Mouse (Mus musculus) heart, embryonic 10.5 days (tissue): ENCODE measurements around the gene Trp53bp2. TPM values are rescaled to one million over a fixed set of nuclear protein-coding genes. Genes with fewer than 3 reads are reported as not detected.

Source experiments
- DNase-seq: peaks from one replicate; pipeline ENCODE4 v3.0.0-alpha.2; 2017; ENCODE audit warnings: low spot score
- H3K27ac ChIP-seq: fragments of 300-500 bp; sonication (generic); 2 replicates; pipeline ENCODE4 v1.5.1; 2016; ENCODE audit warnings: mild to moderate bottlenecking
- H3K27me3 ChIP-seq: fragments of 300-500 bp; sonication (generic); 2 replicates; pipeline ENCODE4 v1.6.1; 2016; ENCODE audit warnings: mild to moderate bottlenecking; ENCODE audit not compliant: poor library complexity, insufficient read depth, severe bottlenecking
- H3K36me3 ChIP-seq: fragments of 300-500 bp; sonication (generic); 2 replicates; pipeline ENCODE4 v1.6.1; 2016; ENCODE audit warnings: mild to moderate bottlenecking, moderate library complexity
- H3K4me1 ChIP-seq: fragments of 300-500 bp; sonication (generic); 2 replicates; pipeline ENCODE4 v1.6.1; 2016; ENCODE audit warnings: mild to moderate bottlenecking
- H3K4me3 ChIP-seq: fragments of 300-500 bp; sonication (generic); 2 replicates; pipeline ENCODE4 v1.5.1; 2016; ENCODE audit warnings: mild to moderate bottlenecking, moderate library complexity
- H3K9me3 ChIP-seq: fragments of 300-500 bp; sonication (generic); 2 replicates; pipeline ENCODE4 v1.6.1; 2016; ENCODE audit warnings: mild to moderate bottlenecking, moderate library complexity
- WGBS: fragments of 180-500 bp; shearing (Covaris S2); methylation state at CpG from one replicate; pipeline ENCODE4 v1.1.7; 2016; 5-methylcytosine and 5-hydroxymethylcytosine counted together
- polyA plus RNA-seq: library from polyadenylated mRNA; unstranded; fragments of >200 nt; fragmentation: Nextera tagmentation; extraction: Ambion mirVana; gene quantifications from 2 replicates; pipeline ENCODE4 v1.2.1, GENCODE M21; 2016

Trp53bp2 gene
- polyA plus RNA-seq, 1 experiment from 2014 or later: 23.4 TPM

DNA sequence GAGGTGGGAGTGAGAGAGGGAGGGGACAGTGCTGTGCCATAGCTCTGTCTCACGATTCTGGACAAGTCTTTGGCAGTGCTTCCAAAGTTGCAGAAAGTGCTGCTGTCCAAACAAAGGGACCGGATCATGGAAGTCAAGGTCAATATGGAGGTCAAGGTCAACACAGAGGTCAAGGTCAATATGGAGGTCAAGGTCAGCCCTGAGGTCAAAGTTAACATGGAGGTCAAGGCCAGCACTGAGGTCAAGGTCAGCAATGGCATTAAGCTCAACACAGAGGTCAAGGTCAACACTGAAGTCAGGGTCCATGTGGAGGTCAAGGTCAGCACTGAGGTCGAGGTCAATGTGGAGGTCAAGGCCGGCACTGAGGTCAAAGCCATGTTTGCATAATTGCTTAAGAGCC is 91.9 kb downstream of the Trp53bp2 start:
- Histone ChIP-seq H3K9me3 (no peaks in the 10 kb centered on the region), H3K36me3 (peaks cover 23% of the 10 kb centered on the region), H3K4me3 (no peak overlapping the region), H3K27me3 (no peaks in the 10 kb centered on the region), H3K4me1 (peaks cover 84% of the 10 kb centered on the region), H3K27ac (peak overlapping the region; percentile 71)
- WGBS: 81% methylated on average over 4 of the region's 4 CpGs
- DNase-seq: no peak

DNA sequence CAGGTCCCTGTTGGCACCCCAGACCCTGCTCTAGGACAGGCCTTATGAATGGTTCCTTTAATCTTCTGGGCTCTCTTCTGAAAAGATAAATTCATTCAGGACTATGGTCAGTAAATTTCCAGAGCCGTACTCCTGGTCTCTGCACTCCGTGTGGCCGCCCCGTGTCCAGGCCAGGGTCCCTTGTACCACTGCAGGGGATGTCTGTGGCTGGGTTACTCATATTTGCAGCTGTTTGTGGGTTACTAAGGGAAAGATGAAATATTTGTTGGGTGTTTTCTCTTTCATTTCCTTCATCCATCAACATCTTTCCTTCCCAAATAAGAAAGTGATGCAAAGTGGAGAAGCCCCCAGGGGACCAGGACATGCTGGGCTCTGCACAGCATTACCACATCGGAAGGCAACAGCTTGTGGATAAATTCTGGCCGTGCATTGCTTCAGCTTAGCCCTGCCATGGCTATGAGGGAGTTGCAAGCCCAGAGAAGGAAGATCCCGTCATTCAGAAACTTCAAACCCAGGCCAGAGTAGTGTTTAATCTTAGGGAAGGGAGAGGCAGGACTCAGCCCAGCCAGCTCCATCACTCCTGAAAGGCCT is 92.9 kb downstream of the Trp53bp2 start:
- Histone ChIP-seq H3K4me3 (no peak overlapping the region), H3K27me3 (no peaks in the 10 kb centered on the region), H3K4me1 (peaks cover 84% of the 10 kb centered on the region), H3K9me3 (no peaks in the 10 kb centered on the region), H3K36me3 (peaks cover 23% of the 10 kb centered on the region), H3K27ac (0 out of 2 replicates have a peak overlapping the region, but pooled peaks have one; percentile 32)
- DNase-seq: no peak
- WGBS: 79% methylated on average over 7 of the region's 7 CpGs

DNA sequence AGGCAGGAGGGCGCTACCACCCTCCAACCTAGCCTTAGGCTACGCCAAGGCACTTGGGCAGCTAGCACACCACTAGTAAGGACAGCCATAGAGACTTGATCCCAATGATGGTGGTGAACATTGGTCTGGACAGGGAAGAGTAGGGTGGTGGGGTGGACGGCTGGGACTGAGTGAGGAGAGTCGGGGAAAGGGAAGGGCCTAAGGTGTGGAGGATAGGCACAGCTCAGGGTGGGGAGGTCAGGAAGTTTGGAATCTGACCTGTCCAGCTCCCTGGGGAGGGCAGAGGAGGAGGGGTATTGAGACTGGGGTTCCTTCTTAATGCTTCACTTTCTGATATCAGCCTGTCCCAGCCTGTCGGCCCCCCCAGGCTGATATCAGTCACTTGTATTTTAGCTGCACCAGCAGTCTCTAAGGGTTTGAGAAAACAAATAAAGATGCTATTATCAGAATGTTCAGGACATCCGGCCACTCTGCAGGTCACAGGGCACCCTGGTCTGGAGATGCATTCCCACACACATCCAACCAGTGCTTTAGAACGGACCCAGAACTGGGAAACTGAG is 93.6 kb downstream of the Trp53bp2 start:
- Histone ChIP-seq H3K4me3 (no peak overlapping the region), H3K36me3 (peaks cover 23% of the 10 kb centered on the region), H3K27ac (peak overlapping the region; percentile 32; the same call in 1 of the 2 replicates), H3K27me3 (no peaks in the 10 kb centered on the region), H3K4me1 (peaks cover 78% of the 10 kb centered on the region), H3K9me3 (no peaks in the 10 kb centered on the region)
- WGBS: 66% methylated on average over 7 of the region's 7 CpGs
- DNase-seq: no peak

DNA sequence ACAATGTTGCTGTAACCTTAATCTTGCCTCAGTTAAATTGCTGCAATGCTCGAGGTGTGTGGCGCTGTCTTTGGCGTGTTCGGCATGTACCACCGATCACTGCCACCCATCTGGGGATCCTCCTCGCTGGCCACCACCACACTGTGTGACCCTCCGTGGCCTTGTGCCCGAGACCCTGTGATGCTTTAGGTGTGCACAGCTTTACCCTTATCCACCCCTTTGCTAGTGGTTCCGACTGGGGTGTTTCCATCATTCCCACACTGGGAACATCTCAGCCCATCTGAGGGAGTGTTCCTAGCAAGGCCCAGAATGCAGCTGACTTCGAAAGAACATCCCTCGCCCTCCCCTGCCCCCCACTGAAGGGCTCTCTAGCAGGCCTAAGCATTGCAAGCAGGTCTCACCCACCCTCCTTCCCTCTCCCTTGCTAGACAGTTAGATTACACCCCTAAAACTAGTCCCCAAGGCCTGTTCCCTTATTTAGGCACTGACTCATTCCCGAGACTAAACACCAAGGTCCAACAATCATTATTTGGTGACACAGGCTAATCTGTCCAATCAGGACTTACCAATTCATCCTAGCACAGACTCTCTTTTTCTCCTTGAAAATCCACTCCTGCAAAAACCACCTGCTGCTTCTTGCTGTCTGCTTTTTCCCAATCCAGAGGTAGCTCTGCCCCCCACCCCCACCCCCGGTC is 94.4 kb downstream of the Trp53bp2 start:
- Histone ChIP-seq H3K9me3 (no peaks in the 10 kb centered on the region), H3K27ac (peak overlapping the region; percentile 62), H3K36me3 (peaks cover 23% of the 10 kb centered on the region), H3K27me3 (no peaks in the 10 kb centered on the region), H3K4me1 (peaks cover 73% of the 10 kb centered on the region), H3K4me3 (0 out of 2 replicates have a peak overlapping the region, but pooled peaks have one; percentile 34)
- WGBS: 78% methylated on average over 13 of the region's 13 CpGs
- DNase-seq: no peak

DNA sequence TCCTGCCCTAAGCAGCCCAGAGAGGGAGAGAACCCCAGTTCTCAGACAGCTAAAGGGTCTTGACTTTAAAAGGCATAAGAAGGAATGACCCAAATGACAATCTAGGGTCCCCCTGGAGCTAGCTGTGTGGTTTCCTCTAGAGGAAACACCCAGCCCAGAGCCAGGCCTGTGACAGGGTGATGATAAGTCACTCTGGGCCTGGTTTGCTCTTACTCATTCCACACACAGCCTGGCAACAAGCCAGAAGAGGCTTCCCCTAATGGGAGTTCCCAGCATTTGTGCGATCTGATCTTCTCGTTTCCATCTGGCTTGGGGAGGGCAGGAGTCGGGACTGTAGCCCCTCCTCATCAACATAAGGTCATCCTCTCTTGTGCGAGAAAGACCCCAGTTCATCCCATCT is 95.3 kb downstream of the Trp53bp2 start:
- H3K4me3 ChIP-seq: peak overlapping the region; percentile 34; the same call in 1 of the 2 replicates
- no peaks in the 10 kb centered on the region for H3K9me3 ChIP-seq
- peaks cover 67% of the 10 kb centered on the region for H3K4me1 ChIP-seq
- 19% methylated on average over 4 of the region's 4 CpGs for WGBS
- no peaks in the 10 kb centered on the region for H3K27me3 ChIP-seq
- H3K36me3 ChIP-seq: peaks cover 26% of the 10 kb centered on the region
- H3K27ac ChIP-seq: peak overlapping the region; percentile 62
- DNase-seq: peak; percentile 88

DNA sequence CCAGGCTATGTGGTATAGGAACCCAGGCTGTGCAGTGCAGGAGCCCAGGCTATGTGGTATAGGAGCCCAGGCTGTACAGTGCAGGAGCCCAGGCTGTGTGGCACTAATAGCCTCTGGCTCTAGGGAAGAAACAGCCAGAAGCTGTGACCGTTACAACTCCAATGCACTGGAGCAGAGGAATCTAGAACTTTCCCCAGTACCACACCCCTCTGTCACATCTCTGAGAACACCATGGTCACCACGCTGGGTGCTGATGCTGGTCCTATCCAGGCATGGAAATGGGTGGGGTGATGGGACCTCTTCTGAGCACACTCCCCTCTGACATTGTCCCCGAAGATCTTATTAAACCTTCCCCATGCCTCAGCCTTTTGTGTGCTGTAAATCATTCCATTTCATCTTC is 96.3 kb downstream of the Trp53bp2 start:
- Histone ChIP-seq H3K9me3 (no peaks in the 10 kb centered on the region), H3K27me3 (no peaks in the 10 kb centered on the region), H3K4me1 (peaks cover 63% of the 10 kb centered on the region), H3K27ac (peak overlapping the region; percentile 7; the same call in 1 of the 2 replicates), H3K36me3 (peaks cover 35% of the 10 kb centered on the region), H3K4me3 (no peak overlapping the region)
- 96% methylated on average over 3 of the region's 3 CpGs for WGBS
- no peak for DNase-seq

DNA sequence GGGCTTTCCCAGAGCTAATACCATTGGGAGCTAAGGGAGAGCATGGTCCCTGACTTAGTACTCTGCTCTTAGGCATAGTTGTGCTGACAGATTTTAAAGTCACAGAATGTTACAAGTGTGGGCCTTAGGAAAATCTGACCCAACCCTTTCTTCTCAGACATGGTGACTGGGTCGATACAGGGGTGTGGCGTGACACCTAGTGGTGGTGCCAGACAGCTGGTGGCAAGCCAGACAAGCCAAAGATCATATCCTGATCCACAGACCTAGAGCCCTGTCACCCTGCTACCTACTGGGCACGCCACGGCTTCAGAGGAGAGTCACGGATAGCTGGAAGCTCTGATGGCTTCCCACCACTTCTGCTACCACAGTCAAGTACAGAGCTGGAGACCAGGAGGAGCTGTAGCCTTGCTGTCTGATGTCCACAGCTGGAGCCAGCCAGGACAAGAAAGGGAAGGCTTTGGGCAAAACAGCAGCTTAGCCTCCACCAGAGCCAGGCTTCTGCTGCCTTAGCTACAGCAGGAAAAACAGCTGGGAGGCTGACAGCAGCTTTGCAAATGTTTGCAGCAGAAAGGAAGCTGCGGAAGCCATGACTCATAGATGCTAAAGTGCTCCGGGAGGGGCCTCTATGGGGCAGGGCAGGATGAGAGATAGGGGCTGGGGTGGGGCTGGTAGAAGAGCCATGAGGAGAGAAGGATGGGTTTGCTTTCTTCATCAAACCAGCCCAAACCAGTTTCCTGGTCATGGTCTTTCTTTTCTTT is 97.4 kb downstream of the Trp53bp2 start:
- H3K27me3 ChIP-seq: no peaks in the 10 kb centered on the region
- H3K27ac ChIP-seq: peak overlapping the region; percentile 66
- H3K9me3 ChIP-seq: no peaks in the 10 kb centered on the region
- no peak overlapping the region for H3K4me3 ChIP-seq
- 28% methylated on average over 7 of the region's 7 CpGs for WGBS
- no peak for DNase-seq
- peaks cover 64% of the 10 kb centered on the region for H3K4me1 ChIP-seq
- H3K36me3 ChIP-seq: peaks cover 35% of the 10 kb centered on the region

DNA sequence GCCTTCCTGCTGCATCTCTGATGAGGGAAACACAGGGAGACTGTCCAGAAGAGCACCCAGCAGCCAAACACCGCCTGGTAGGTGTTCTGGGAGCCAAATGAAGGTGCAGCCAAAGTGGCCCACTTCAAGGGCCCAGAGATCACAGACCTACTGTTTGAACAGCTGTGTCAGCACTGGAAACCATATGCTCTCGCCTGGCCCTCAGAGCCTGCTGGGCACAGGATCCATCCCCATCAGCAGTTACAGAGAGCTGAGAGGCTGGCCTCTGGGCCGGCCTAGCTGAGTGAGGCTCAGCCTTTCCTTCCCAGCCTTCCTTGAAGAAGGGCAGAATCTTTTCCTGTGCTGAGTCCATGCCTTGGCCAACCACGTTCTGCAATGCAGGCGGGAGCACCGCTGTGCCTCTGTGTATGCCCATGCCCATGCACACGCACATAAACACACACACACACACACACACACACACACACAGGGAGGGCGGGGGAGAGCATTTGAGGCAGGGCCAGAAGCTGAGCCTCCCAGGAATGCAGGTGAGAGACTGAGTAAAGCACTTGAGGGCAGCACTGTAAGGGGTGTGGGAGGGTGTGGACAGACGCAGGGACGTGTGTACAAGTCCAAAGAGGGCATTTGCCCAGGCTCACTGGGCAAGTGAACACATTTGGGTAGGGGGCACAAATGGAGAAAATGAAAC is 100.3 kb downstream of the Trp53bp2 start:
- H3K4me1 ChIP-seq: peaks cover 61% of the 10 kb centered on the region
- H3K27ac ChIP-seq: no peak overlapping the region
- H3K27me3 ChIP-seq: no peaks in the 10 kb centered on the region
- WGBS: 73% methylated on average over 10 of the region's 10 CpGs
- H3K9me3 ChIP-seq: no peaks in the 10 kb centered on the region
- H3K4me3 ChIP-seq: no peak overlapping the region
- peaks cover 49% of the 10 kb centered on the region for H3K36me3 ChIP-seq
- no peak for DNase-seq

DNA sequence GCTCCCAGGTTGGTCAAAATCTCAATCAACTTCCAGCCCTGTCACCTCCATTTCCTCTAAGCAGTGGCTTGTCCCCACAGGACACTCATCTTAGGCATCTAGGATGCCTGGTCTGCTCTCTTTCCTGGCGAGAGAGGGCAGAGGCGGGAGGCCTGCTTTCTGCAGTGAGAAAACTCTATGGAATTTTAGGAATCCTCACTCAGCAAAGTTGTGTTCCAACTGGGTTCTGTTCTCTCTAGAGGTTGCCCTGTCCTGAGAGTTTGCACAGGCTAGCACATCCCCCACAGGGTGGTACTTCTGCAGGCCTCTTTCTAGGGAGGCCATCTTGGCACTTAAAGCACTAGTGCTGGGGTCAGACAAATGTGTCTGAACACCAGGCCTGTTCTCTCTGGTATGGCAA is 102.1 kb downstream of the Trp53bp2 start:
- Histone ChIP-seq H3K4me1 (peaks cover 57% of the 10 kb centered on the region), H3K36me3 (peaks cover 50% of the 10 kb centered on the region), H3K27me3 (no peaks in the 10 kb centered on the region), H3K27ac (peak overlapping the region; percentile 47; the same call in 1 of the 2 replicates), H3K4me3 (no peak overlapping the region), H3K9me3 (no peaks in the 10 kb centered on the region)
- no peak for DNase-seq
- 44% methylated on average over 2 of the region's 2 CpGs for WGBS

DNA sequence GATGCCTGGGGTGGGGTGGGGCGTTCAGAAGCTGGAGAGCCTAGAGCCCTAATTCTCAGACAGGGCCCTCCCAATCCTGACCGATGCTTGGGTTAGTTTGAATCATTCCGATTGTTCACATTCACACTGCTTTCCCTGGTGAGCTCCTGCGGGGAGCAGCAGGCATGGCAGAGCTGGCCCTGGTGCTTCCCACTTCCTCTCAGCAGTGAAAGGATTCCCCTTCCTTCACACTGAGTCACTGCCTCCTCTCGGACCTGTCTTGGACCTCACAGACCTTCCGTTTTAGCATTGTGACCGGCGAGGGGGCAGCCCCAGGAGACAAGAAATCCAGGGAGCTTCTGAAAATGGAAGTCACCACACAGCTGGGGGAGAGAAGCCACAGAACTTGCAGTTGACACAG is 102.8 kb downstream of the Trp53bp2 start:
- Histone ChIP-seq H3K36me3 (peaks cover 50% of the 10 kb centered on the region), H3K27ac (peak overlapping the region; percentile 32; the same call in 1 of the 2 replicates), H3K4me3 (no peak overlapping the region), H3K27me3 (no peaks in the 10 kb centered on the region), H3K4me1 (peaks cover 58% of the 10 kb centered on the region), H3K9me3 (no peaks in the 10 kb centered on the region)
- WGBS: 65% methylated on average over 8 of the region's 8 CpGs
- DNase-seq: no peak
